Mouse (Mus musculus) heart, embryonic 13.5 days (tissue): ENCODE results near the gene Ifi35. TPM values are rescaled to one million over a fixed set of nuclear protein-coding genes. Genes with fewer than 3 reads are reported as not detected.
"Not testable (repeated sequence)": the region's sequence is repeated elsewhere in the genome, so short reads cannot be mapped to it uniquely, and the experiment has no call there.

Experiments
- ATAC-seq: fragments of 200-750 bp; cut with Nextera tagmentation; 2 replicates; pipeline ENCODE4 v1.8.0; 2017; ENCODE audit warnings: moderate TSS enrichment; ENCODE audit not compliant: insufficient number of reproducible peaks, low FRiP score, low TSS enrichment; ENCODE audit errors: extremely low read depth
- H3K27ac ChIP-seq: fragments of 300-500 bp; sonication (generic); replicated peaks from 2 replicates; pipeline ENCODE4 v1.5.1; 2015; ENCODE audit warnings: moderate library complexity, mild to moderate bottlenecking, inconsistent platforms
- H3K27me3 ChIP-seq: fragments of 300-500 bp; sonication (generic); replicated peaks from 2 replicates; pipeline ENCODE4 v1.6.1; 2015; ENCODE audit warnings: mild to moderate bottlenecking, inconsistent platforms
- H3K36me3 ChIP-seq: fragments of 300-500 bp; sonication (generic); 2 replicates; pipeline ENCODE4 v1.6.1; 2015; ENCODE audit warnings: mild to moderate bottlenecking, inconsistent platforms
- H3K4me1 ChIP-seq: fragments of 300-500 bp; sonication (generic); 2 replicates; pipeline ENCODE4 v1.6.1; 2015; ENCODE audit warnings: inconsistent platforms
- H3K4me2 ChIP-seq: fragments of 300-500 bp; sonication (generic); 2 replicates; pipeline ENCODE4 v1.6.1; 2015; ENCODE audit warnings: inconsistent platforms, mild to moderate bottlenecking, moderate library complexity
- H3K4me3 ChIP-seq: fragments of 300-500 bp; sonication (generic); 2 replicates; pipeline ENCODE4 v1.5.1; 2015; ENCODE audit warnings: moderate library complexity, mild to moderate bottlenecking, inconsistent platforms
- H3K9ac ChIP-seq: fragments of 300-500 bp; sonication (generic); 2 replicates; pipeline ENCODE4 v1.6.1; 2015; ENCODE audit warnings: inconsistent platforms, mild to moderate bottlenecking, moderate library complexity
- H3K9me3 ChIP-seq: fragments of 300-500 bp; sonication (generic); 2 replicates; pipeline ENCODE4 v1.6.1; 2016; ENCODE audit warnings: inconsistent platforms
- WGBS: fragments of 180-500 bp; shearing (Covaris S2); methylation state at CpG from one replicate; pipeline ENCODE4 v1.1.7; 2015; ENCODE audit warnings: mixed read lengths; 5-methylcytosine and 5-hydroxymethylcytosine counted together
- polyA plus RNA-seq: library from polyadenylated mRNA; unstranded; fragments of >200 nt; fragmentation: Nextera tagmentation; extraction: Ambion mirVana; gene quantifications from 2 replicates; pipeline ENCODE4 v1.2.1, GENCODE M21; 2015

The Ifi35 gene
- polyA plus RNA-seq, 1 experiment from 2014 or later = 11.6 TPM

GRCm38 (mm10) chr11:101462583-101463440 lies 14.6 kb downstream of the Ifi35 start:
- WGBS = 43% methylated on average over 13 of the region's 13 CpGs
- H3K27me3 ChIP-seq = no peaks in the 10 kb centered on the region
- H3K9me3 ChIP-seq = no peaks in the 10 kb centered on the region
- 0 out of 2 replicates have a peak overlapping the region, but pooled peaks have one; percentile 3 for H3K9ac ChIP-seq
- no peak overlapping the region for H3K4me3 ChIP-seq
- peaks cover 47% of the 10 kb centered on the region for H3K4me1 ChIP-seq
- H3K27ac ChIP-seq = no peak overlapping the region
- H3K4me2 ChIP-seq = no peak overlapping the region
- peaks cover 51% of the 10 kb centered on the region for H3K36me3 ChIP-seq
- ATAC-seq = no peak

DNA sequence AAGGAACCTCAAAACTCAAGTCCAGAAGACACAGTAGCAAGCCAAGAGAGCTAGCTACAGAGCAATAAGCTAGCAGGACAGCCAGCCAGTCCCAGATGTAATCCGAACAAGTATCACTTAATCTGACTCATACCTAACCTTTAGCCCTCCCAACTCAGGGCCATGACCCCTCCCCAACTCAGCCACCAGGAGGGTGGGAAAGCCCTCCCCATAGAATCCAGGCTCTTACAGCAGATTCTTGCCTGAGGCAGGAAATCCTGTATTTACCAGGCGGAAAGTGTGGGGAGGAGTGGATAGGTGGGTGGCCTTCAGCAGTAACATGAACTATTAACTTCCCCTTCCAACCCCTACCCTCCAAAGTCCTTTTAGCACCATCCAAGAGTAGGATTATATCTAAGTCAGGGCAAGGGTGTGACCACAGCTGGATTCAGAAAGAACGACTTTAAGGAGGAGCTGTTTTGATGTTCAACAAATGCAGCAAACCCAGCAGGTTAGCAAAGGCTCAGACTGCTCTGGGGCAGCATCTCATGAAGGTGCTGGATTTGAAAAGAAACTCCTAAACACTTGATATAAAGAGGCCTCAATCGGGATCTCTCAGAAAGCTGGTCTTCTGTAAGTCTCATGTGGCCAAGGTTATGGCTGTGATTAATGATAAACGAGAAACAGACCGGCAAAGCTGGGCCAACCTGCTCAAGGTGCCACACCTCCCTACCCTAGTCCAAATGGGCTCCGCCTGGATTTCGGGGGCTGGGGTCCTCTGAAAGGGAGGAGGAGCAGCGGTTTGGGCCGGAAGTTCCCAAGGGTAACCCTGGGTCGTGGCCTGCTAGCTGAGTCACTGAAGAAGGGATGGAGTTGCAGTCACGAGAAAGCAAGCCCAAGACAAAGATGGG lies 16.2 kb downstream of the Ifi35 start, which contains the start of gene Rnd2:
Gene Rnd2, plus strand, starts transcription at position 789 of the 890 bp plus-strand sequence.
- H3K9me3 ChIP-seq = no peaks in the 10 kb centered on the region
- ATAC-seq = no peak
- peak within 1 kb of the TSS; percentile 87 for H3K27ac ChIP-seq
- H3K4me2 ChIP-seq = peak within 1 kb of the TSS; percentile 93
- peak within 1 kb of the TSS; percentile 91 for H3K9ac ChIP-seq
- no peaks in the 10 kb centered on the region for H3K27me3 ChIP-seq
- WGBS = 12% methylated on average over 12 of the region's 12 CpGs
- peak within 1 kb of the TSS; percentile 92 for H3K4me3 ChIP-seq
- peaks cover 57% of the 10 kb centered on the region for H3K4me1 ChIP-seq
- peaks cover 35% of the 10 kb centered on the region for H3K36me3 ChIP-seq

DNA sequence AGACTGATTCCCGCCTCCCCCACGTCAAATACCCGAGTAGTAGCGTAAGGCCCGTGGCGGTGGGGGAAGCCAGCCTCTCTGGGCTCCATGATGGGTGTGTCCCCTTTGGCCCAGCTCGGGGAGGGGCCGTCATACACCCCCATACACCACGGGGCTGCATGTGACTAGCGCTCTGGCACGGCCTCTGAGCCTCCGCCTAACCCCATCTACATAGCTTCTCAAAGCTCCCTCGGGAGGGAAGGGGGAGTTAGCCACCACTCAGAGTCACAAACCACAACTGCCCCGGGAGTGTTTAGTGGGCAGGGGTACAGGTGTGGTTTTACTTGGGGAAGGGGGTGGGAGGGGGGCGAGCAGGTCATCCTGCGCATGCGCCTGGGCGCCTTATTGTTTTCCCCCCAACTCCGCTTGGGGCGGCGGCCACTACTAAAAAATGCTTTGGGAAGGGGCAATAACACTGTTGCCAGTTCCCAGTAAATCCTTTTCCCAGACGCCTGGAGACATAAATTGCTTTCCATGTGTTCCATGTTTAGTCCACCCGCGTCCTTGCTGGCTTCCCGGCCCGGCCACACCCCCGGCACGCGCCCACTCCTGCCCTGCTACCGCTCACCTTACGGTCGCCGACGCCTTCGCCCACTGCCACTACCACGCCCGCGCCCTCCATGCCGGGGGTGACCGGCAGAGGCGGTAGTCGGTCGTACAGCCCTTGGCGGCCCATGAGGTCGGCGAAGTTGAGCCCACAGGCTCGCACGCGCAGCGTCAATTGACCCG lies 17.1 kb downstream of the Ifi35 start:
- no peaks in the 10 kb centered on the region for H3K27me3 ChIP-seq
- H3K27ac ChIP-seq = peak overlapping the region; percentile 87
- H3K36me3 ChIP-seq = peaks cover 26% of the 10 kb centered on the region
- H3K9ac ChIP-seq = peak overlapping the region; percentile 91
- peak overlapping the region; percentile 92 for H3K4me3 ChIP-seq
- no peaks in the 10 kb centered on the region for H3K9me3 ChIP-seq
- H3K4me1 ChIP-seq = peaks cover 61% of the 10 kb centered on the region
- ATAC-seq = peak; percentile 43
- H3K4me2 ChIP-seq = peak overlapping the region; percentile 93
- under 1% methylated on average over 51 of the region's 51 CpGs for WGBS

GRCm38 (mm10) chr11:101465869-101466551 lies 17.8 kb downstream of the Ifi35 start, which contains the start of gene Vat1:
Gene Vat1, minus strand, starts transcription at chr11:101466230.
- Histone ChIP-seq H3K27ac (peak within 1 kb of the TSS; percentile 87), H3K27me3 (no peaks in the 10 kb centered on the region), H3K4me2 (peak within 1 kb of the TSS; percentile 93), H3K4me1 (peaks cover 61% of the 10 kb centered on the region), H3K9me3 (no peaks in the 10 kb centered on the region), H3K9ac (peak within 1 kb of the TSS; percentile 91), H3K36me3 (peaks cover 20% of the 10 kb centered on the region), H3K4me3 (peak within 1 kb of the TSS; percentile 92)
- peak; percentile 73 for ATAC-seq
- 1% methylated on average over 58 of the region's 60 CpGs for WGBS

GRCm38 (mm10) chr11:101466552-101466950 lies 18.3 kb downstream of the Ifi35 start:
- Histone ChIP-seq H3K9ac (peak overlapping the region; percentile 91), H3K4me3 (peak overlapping the region; percentile 92), H3K4me1 (peaks cover 62% of the 10 kb centered on the region), H3K4me2 (peak overlapping the region; percentile 93), H3K36me3 (peaks cover 19% of the 10 kb centered on the region)
- not testable (repeated sequence) for H3K9me3 ChIP-seq, ATAC-seq, H3K27me3 ChIP-seq, H3K27ac ChIP-seq
- 53% methylated on average over 5 of the region's 5 CpGs for WGBS

DNA sequence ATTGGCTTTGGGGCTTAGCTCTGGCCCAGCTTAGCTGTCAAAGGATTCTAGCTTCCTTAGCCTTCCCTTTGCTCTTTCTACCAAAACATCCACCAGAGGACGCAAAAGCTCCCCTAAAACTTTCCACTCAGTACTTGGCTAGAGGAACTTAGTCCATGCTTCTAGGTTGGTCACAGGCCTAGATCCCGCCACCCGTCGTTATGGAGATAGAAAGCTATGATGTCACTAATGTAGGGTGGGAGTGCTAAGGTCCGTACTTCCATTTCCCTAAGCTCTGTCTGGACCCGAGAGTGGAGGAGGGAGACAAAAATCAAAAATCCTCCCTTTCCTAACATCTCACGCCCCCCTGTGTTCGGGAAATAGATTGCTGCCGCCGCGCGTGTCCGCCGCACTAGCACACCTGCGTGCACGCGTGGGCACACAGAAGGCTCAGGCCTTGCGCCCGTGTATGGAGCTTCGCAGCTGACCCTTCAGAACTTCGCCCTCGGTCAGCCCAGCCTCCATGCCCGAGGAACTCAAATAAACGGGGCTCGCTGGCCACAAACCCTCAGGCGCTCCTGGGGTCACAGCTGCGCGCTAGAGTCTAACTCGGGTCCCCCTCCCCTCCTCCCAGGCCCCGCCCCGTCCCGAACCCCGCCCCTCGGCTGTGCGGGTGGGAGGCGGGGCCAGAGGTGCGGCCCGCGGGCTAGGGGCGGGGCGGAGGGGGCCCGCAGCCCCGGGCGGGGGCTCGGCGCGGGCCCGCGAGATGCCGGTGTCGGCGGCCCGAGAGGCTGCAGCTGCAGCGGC lies 19.5 kb downstream of the Ifi35 start:
- peak; percentile 73; the same call in 1 of the 2 replicates for ATAC-seq
- peak overlapping the region; percentile 72 for H3K27ac ChIP-seq
- H3K4me2 ChIP-seq = peak overlapping the region; percentile 82

GRCm38 (mm10) chr11:101468263-101468688 lies 20.1 kb downstream of the Ifi35 start:
- ATAC-seq = no peak
- WGBS = 0% methylated on average over 31 of the region's 31 CpGs

More for the DNA sequence above, 19.5 kb downstream of the Ifi35 start:
- Histone ChIP-seq H3K36me3 (peaks cover 8% of the 10 kb centered on the region), H3K4me3 (peak overlapping the region; percentile 77), H3K9me3 (no peaks in the 10 kb centered on the region), H3K27me3 (no peaks in the 10 kb centered on the region), H3K9ac (peak overlapping the region; percentile 86), H3K4me1 (peaks cover 68% of the 10 kb centered on the region)
- under 1% methylated on average over 52 of the region's 54 CpGs for WGBS

GRCm38 (mm10) chr11:101468731-101469130 lies 20.5 kb downstream of the Ifi35 start:
- H3K36me3 ChIP-seq = 0 out of 2 replicates have a peak, but pooled peaks cover 6% of the 10 kb centered on the region
- H3K4me1 ChIP-seq = peaks cover 63% of the 10 kb centered on the region
- peak overlapping the region; percentile 77 for H3K4me3 ChIP-seq
- no peaks in the 10 kb centered on the region for H3K27me3 ChIP-seq
- peak overlapping the region; percentile 72; the same call in 1 of the 2 replicates for H3K27ac ChIP-seq
- peak overlapping the region; percentile 82 for H3K4me2 ChIP-seq
- H3K9me3 ChIP-seq = no peaks in the 10 kb centered on the region
- no peak for ATAC-seq
- WGBS = 7% methylated on average over 13 of the region's 13 CpGs
- peak overlapping the region; percentile 86 for H3K9ac ChIP-seq

More at GRCm38 (mm10) chr11:101468263-101468688, 20.1 kb downstream of the Ifi35 start:
- peak overlapping the region; percentile 72 for H3K27ac ChIP-seq
- no peaks in the 10 kb centered on the region for H3K9me3 ChIP-seq
- no peaks in the 10 kb centered on the region for H3K27me3 ChIP-seq
- peaks cover 68% of the 10 kb centered on the region for H3K4me1 ChIP-seq
- H3K9ac ChIP-seq = peak overlapping the region; percentile 86
- H3K4me2 ChIP-seq = peak overlapping the region; percentile 82
- 0 out of 2 replicates have a peak, but pooled peaks cover 6% of the 10 kb centered on the region for H3K36me3 ChIP-seq
- H3K4me3 ChIP-seq = peak overlapping the region; percentile 77

GRCm38 (mm10) chr11:101469155-101469554 lies 20.9 kb downstream of the Ifi35 start:
- H3K36me3 ChIP-seq = 0 out of 2 replicates have a peak, but pooled peaks cover 6% of the 10 kb centered on the region
- H3K9me3 ChIP-seq = no peaks in the 10 kb centered on the region
- H3K27ac ChIP-seq = no peak overlapping the region
- peak overlapping the region; percentile 82 for H3K4me2 ChIP-seq
- H3K9ac ChIP-seq = peak overlapping the region; percentile 86
- H3K4me3 ChIP-seq = peak overlapping the region; percentile 77
- H3K27me3 ChIP-seq = no peaks in the 10 kb centered on the region
- ATAC-seq = no peak
- 51% methylated on average over 4 of the region's 4 CpGs for WGBS
- H3K4me1 ChIP-seq = peaks cover 59% of the 10 kb centered on the region
